ENCODE assay signal across 20 mouse cellular contexts in genomic region chr2:42056636-42057035, GRCm38 (mm10).
DNase-seq lines count a peak whose midpoint lies in the region; TF ChIP-seq lines count a peak whose summit lies in the region.
"Had no signal": no experiment of that assay in that cellular context is flagged by ENCODE, and none has a peak within 500 bp of the region (broad histone marks: within the 10 kb centered on the region; RNA-seq: fewer than 3 reads in every experiment).

No protein-coding gene starts in this region.

- no peaks in the 10 kb centered on the region for H3K27me3 ChIP-seq in cerebellum, adult 2 months (ENCODE audit: control insufficient read depth, insufficient read depth, low read length)
- H3K27me3 ChIP-seq: embryonic facial prominence, embryonic 15.5 days; forebrain, embryonic 15.5 days; heart, embryonic 13.5 days; hindbrain, embryonic 15.5 days had no signal

- no peak for TF ChIP-seq CTCF in cerebellum, adult 2 months (IDR thresholded peaks at IDR 0.05; ENCODE audit: borderline replicate concordance, insufficient read depth, low read depth, low read length)

- DNase-seq in cerebellum, adult 11 months: peak; percentile 8
- DNase-seq in cerebellum, adult 8-10 months: no peak
- DNase-seq in brain, adult 2 months (ENCODE audit: low read depth, low spot score): peak; percentile 56
- DNase-seq in cerebellum, adult 2 months: peak; percentile 29 to 79
- peak; percentile 25 to 55 for DNase-seq in cerebellum, postnatal 25 days
- no peak for DNase-seq in gastrocnemius, postnatal 36 days
- DNase-seq in left cerebral cortex, adult 8-10 months (ENCODE audit: low spot score in 2 of 2): no peak
- DNase-seq in testis, postnatal 10 days (ENCODE audit: low spot score): no peak
- DNase-seq: adrenal gland, postnatal 14 days; embryo, embryonic 11 days; gastrocnemius, postnatal 14 days; heart, adult 11 months; heart, postnatal 36 days; kidney, adult 2 months had no signal

- no peak overlapping the region for H3K27ac ChIP-seq in cerebellum, adult 2 months (ENCODE audit: insufficient read depth, low read length)
- H3K27ac ChIP-seq: embryonic facial prominence, embryonic 15.5 days; forebrain, embryonic 10.5 days; forebrain, embryonic 15.5 days; heart, embryonic 13.5 days; hindbrain, embryonic 15.5 days had no signal

- 18% methylated on average over 3 of the region's 3 CpGs for WGBS in cerebellum, adult 2 months

- intact Hi-C loops in gastrocnemius, postnatal 36 days (cut with DNase I): no loop called here

- peaks cover 7% of the 10 kb centered on the region; the same call in 1 of the 2 replicates for H3K4me1 ChIP-seq in cerebellum, adult 2 months (ENCODE audit: control insufficient read depth, insufficient read depth, low read length)
- H3K4me1 ChIP-seq: embryonic facial prominence, embryonic 15.5 days; forebrain, embryonic 10.5 days; forebrain, embryonic 15.5 days; heart, embryonic 13.5 days; hindbrain, embryonic 15.5 days had no signal

- H3K4me3 ChIP-seq in cerebellum, adult 2 months (replicated peaks; ENCODE audit: insufficient read depth, low read depth, low read length): no peak overlapping the region
- H3K4me3 ChIP-seq: embryonic facial prominence, embryonic 15.5 days; erythroblast, embryonic 14.5 days; forebrain, embryonic 10.5 days; forebrain, embryonic 15.5 days; heart, embryonic 13.5 days; hindbrain, embryonic 15.5 days had no signal

- TF ChIP-seq POLR2A in cerebellum, adult 2 months (IDR thresholded peaks at IDR 0.05; ENCODE audit: borderline replicate concordance, insufficient read depth, low read length): no peak

Comparison
In these comparisons a context has a peak if more than half of its experiments do, and no peak if none do; other contexts are left out.
1. DNase-seq: peak in cerebellum, adult 11 months (single experiment), brain, adult 2 months (single experiment), cerebellum, adult 2 months (2 of 2) and cerebellum, postnatal 25 days (2 of 2); none in cerebellum, adult 8-10 months (single experiment), gastrocnemius, postnatal 36 days (0 of 2), left cerebral cortex, adult 8-10 months (0 of 2) and testis, postnatal 10 days (single experiment).